Mouse (Mus musculus) splenic B cell, adult 2 months (primary cell): ENCODE measurements around the gene Atp8a2.
"Not testable (repeated sequence)": the region's sequence is repeated elsewhere in the genome, so short reads cannot be mapped to it uniquely, and the experiment has no call there.

Experiments
- DNase-seq: peaks from one replicate; pipeline ENCODE4 v3.0.0-alpha.2; 2011; ENCODE audit warnings: low read depth, low spot score
- H3K27me3 ChIP-seq: 2 replicates; pipeline ENCODE4 v1.6.1; 2012; ENCODE audit warnings: mild to moderate bottlenecking, low read length, moderate library complexity, mixed read lengths; ENCODE audit not compliant: control insufficient read depth, poor library complexity, insufficient read depth, severe bottlenecking
- H3K36me3 ChIP-seq: 2 replicates; pipeline ENCODE4 v1.6.1; 2012; ENCODE audit warnings: mild to moderate bottlenecking, low read length, moderate library complexity, mixed read lengths; ENCODE audit not compliant: control insufficient read depth, poor library complexity, insufficient read depth, severe bottlenecking

Gene Atp8a2

GRCm38 (mm10) chr14:59942864-59943611 lies 253.9 kb downstream of the Atp8a2 start:
- peak; percentile 44 for DNase-seq
- Histone ChIP-seq H3K36me3 (no peaks in the 10 kb centered on the region), H3K27me3 (no peaks in the 10 kb centered on the region)

- DNase-seq: no peak
- no peaks in the 10 kb centered on the region for H3K36me3 ChIP-seq
- no peaks in the 10 kb centered on the region for H3K27me3 ChIP-seq
These were observed 254.8 kb downstream of the Atp8a2 start for GRCm38 (mm10) chr14:59942199-59942598.

GRCm38 (mm10) chr14:59932355-59932754 lies 264.6 kb downstream of the Atp8a2 start:
- no peak for DNase-seq
- no peaks in the 10 kb centered on the region for H3K36me3 ChIP-seq
- no peaks in the 10 kb centered on the region for H3K27me3 ChIP-seq

DNA sequence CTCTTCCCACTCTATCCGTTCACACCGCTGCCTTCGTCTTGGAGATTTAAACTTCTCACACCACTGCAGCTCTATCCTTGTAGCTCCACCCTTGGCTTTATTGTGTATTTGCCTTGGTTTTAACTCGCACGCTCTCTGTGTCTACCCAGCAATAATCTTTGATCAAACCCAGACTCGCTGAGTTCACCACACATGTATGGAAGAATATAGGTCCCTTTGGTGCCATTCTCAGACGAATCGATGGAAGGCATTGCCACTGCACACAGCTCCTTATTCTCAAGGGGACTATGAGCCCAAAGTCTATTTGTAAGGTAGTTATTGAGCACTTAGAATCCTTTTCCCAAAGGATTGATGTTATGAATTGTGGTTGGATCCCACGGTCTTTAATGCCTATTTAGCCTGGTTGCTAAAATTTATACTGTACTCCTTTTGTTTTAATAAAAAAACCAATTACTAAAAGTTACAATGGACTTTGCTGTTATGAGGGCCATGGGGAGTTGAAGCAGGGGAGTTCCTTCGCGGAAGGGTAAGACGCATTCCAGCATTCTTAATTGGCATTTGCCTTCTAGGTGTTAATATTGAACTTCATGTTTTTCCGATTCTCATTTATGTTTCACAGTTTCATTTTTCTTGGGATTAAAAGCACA lies 265.4 kb downstream of the Atp8a2 start:
- Histone ChIP-seq H3K27me3 (no peaks in the 10 kb centered on the region), H3K36me3 (no peaks in the 10 kb centered on the region)
- no peak for DNase-seq

- DNase-seq, H3K36me3 ChIP-seq, H3K27me3 ChIP-seq: not testable (repeated sequence)
These were observed 267.8 kb downstream of the Atp8a2 start for GRCm38 (mm10) chr14:59929190-59929589.

DNA sequence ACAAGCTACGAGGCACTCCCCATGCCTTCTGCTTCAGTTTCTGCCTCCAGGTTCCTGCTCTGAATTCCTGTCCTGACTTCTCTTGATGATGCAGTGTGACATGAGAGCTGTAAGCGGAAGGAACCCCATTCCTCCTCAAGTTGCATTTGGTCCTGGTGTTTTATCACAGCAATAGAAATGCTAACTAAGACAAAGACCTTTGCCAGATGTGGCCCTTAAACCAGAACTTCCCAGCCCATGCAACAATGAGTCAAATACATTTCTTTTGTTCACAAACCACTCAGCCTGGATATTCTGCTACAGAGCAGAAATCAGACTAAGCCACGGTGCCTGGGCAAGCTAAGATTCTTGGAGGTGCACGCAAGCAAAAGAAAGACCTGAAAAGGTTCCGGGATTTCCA lies 268.2 kb downstream of the Atp8a2 start:
- no peaks in the 10 kb centered on the region for H3K36me3 ChIP-seq
- no peak for DNase-seq
- no peaks in the 10 kb centered on the region for H3K27me3 ChIP-seq

DNA sequence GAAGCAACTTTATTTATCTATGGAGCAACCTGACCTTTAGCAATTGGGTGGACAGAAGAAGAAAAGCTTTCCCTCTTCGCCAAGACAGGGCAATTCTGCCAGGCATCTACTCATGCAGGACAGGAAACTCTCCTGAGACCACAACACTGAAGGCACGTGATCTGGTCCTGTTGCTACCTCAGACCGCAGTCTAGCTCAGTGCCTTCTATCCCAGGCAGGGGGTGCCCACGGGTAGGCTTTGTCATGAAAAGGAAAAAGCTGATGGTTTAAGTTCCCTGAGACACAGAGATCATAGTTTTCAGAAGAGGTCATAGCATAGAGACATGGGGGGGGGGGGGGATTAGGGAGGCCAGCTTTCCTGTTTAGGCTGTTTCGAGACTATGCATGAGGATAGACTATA lies 269.2 kb downstream of the Atp8a2 start:
- no peaks in the 10 kb centered on the region for H3K36me3 ChIP-seq
- no peak for DNase-seq
- H3K27me3 ChIP-seq: no peaks in the 10 kb centered on the region

DNA sequence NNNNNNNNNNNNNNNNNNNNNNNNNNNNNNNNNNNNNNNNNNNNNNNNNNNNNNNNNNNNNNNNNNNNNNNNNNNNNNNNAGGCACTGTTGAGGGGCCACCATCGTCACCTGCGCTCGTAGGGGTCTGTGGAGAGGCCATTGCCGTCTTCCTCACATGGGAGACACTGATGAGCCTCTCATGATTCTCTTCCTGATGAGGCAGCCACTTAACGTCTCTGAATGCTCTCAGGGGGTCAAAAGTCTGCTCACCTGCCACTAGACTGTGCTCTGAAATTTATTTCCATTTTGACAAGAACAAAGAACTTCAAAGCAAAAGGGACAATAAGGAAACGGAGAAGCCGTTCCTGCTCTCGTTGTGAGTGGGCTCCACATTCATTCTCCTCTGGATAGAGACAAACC lies 277.1 kb downstream of the Atp8a2 start:
- Histone ChIP-seq H3K27me3 (no peaks in the 10 kb centered on the region), H3K36me3 (no peaks in the 10 kb centered on the region)
- DNase-seq: no peak

DNA sequence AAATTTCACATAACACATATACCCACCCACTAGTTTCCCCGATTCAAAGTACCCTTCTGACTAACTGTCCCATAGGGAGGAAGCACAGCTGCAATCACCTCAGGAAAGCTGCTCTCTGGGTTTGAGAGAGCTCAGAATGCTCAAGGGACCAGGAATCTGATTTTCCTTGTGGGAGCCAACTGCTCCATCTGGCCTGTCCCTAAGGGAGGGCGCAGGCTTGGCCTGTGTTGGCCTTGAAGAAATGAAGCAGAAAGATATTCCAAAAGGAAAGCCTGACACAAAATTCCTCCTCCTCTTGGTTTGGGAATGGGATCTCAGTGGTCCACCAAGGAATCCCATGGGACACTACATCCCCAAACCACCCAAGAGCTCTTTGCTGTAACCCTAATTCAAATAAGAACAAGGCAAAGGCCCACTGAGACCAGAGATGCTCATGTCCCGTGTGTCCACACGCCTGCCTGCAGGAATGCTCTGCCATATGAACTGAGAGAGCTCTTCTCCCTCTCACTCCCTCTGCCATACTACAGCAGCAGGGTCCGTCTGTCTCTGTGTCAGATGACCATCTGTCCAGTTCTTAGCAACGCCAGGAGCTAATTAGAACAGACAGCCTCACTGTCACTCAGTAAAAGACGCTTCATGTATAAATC lies 293.4 kb downstream of the Atp8a2 start:
- Histone ChIP-seq H3K27me3 (no peaks in the 10 kb centered on the region), H3K36me3 (no peaks in the 10 kb centered on the region)
- no peak for DNase-seq

DNA sequence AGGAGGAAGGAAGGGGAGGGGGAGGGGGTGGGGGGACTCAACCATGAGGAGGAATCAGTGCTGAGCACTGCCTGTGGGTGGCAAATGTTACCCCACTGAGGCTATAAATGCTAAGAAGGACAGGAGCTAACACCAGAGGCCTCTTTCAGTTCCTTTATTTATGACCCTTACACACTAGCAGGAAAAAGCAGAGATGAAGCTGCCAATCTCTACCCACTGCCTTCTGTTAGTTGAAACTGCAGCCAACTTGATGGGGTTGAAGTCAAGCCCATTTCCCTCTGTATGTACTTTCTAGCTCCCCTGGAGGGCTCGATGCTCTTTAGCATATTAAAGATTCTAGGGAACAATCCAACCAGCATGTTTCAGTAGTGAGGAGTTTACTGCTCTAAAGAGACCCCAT lies 303.0 kb downstream of the Atp8a2 start:
- Histone ChIP-seq H3K27me3 (no peaks in the 10 kb centered on the region), H3K36me3 (no peaks in the 10 kb centered on the region)
- no peak for DNase-seq

DNA sequence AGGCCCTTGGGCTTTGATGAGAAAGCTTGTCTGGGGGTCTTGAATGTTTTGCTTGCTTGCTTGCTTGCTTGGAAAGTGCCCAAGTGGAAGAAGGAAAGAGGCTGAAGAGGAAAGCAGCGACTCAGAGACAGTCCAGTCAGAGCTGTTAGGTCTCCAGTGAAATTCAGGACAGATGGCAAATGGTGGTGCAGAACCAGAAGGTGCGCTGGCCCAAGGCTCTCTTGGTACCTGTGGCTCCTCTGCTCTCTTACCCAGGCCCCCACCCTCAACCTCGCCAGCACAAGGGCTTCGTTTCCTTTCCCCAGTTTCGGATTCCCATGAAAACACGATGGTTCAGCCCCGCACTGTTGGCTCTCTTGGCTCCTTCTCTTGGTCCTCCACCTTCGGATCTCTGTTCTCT lies 304.9 kb downstream of the Atp8a2 start:
- no peak for DNase-seq
- no peaks in the 10 kb centered on the region; the same call in 1 of the 2 replicates for H3K27me3 ChIP-seq

GRCm38 (mm10) chr14:59891491-59891890 lies 305.5 kb downstream of the Atp8a2 start:
- DNase-seq: no peak
- Histone ChIP-seq H3K27me3 (no peaks in the 10 kb centered on the region; the same call in 1 of the 2 replicates), H3K36me3 (no peaks in the 10 kb centered on the region)

More for the DNA sequence above, 304.9 kb downstream of the Atp8a2 start:
- H3K36me3 ChIP-seq: no peaks in the 10 kb centered on the region

DNA sequence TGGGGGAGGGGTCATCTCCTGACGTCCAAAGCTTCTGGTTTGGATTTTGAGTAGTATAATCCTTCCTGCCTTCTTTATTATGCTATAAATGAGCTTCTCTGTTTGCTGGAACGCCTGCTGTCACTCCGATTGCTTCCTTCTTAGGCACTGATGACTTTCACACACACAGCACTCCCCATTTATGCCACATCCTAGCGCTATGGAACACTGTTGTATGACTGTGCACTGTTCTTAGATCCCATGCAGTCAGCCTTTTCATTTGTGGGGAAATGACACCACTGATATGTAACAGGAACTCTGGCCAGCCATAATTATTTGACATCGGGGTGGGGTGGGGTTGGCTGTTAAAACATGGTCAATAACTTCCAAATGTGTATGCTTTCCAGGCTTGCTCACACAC lies 306.2 kb downstream of the Atp8a2 start:
- no peaks in the 10 kb centered on the region; the same call in 1 of the 2 replicates for H3K27me3 ChIP-seq
- H3K36me3 ChIP-seq: no peaks in the 10 kb centered on the region
- no peak for DNase-seq

DNA sequence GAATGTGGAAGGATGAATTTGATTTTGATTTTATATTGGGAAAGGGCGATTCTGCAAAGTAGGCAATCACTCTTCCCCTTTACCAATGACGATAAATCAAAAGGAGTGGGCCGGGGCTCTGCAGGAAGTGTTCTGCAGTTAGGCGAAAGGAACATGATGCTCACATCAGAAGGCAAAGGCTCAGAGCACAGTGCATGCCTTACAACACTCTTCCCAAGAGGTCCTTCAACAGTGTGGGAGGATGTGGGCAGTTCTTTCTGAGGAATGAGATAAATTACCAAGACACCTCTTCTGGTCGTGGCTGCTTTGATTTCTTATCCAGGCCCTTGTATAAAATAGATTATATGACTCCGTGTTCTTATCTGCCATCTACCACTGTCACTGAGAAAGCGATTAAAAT lies 306.9 kb downstream of the Atp8a2 start:
- DNase-seq: no peak
- H3K27me3 ChIP-seq: no peaks in the 10 kb centered on the region; the same call in 1 of the 2 replicates
- H3K36me3 ChIP-seq: no peaks in the 10 kb centered on the region

- no peaks in the 10 kb centered on the region; the same call in 1 of the 2 replicates for H3K27me3 ChIP-seq
- H3K36me3 ChIP-seq: no peaks in the 10 kb centered on the region
- DNase-seq: no peak
These were observed 308.5 kb downstream of the Atp8a2 start for GRCm38 (mm10) chr14:59888446-59888845.
